Mouse (Mus musculus) forelimb bud, embryonic 11.5 days (tissue): ENCODE results near the gene Atl1.
A peak's percentile ranks its signal among the peaks of the same experiment; 100 is the strongest.

ENCODE experiments used
- DNase-seq: peaks from one replicate; pipeline ENCODE4 v3.0.0-alpha.2; 2012; ENCODE audit warnings: low read depth, low spot score

Gene Atl1

GRCm38 (mm10) chr12:69941655-69942329 lies 49.4 kb downstream of the Atl1 start:
- no peak for DNase-seq

- DNase-seq: no peak
These were observed 53.4 kb downstream of the Atl1 start for GRCm38 (mm10) chr12:69945861-69946260.

DNA sequence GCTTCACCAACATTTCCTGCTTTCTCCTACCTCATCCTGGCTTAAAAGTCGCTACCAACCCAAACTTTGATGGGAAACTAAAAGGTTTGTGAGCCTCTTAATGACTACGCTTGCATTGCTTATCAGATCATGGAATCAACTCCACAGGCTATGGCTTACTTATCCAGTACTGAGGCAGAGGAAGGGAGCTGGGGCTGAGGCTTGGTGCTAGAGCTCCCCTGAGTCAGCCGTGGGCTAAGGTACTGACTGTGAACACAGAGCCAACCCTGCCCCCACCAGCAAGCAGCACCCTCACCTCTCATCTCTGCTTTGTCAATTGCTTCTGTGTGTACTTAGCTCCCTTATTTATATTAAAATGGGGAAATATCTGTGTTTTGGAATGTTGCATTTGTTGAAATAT lies 55.1 kb downstream of the Atl1 start:
- DNase-seq: no peak

DNA sequence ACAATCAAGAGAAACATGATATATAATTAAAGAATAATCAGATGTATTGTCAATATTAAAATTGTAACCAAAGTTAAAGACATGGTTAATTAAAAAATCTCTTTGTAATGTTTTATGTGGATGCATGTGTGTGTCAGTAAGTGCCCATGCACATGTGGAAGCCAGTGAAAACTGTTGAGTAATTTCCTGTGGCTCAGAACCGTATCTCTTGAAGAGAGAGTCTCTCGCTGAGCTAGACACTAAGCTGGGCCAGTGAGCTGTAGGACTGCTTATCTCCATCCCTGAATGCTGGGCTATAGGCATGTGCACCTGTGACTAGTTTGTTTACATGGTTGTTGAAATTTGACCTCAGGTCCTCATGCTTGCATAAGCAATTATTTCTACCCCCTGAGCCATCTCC lies 65.0 kb downstream of the Atl1 start:
- no peak for DNase-seq

DNA sequence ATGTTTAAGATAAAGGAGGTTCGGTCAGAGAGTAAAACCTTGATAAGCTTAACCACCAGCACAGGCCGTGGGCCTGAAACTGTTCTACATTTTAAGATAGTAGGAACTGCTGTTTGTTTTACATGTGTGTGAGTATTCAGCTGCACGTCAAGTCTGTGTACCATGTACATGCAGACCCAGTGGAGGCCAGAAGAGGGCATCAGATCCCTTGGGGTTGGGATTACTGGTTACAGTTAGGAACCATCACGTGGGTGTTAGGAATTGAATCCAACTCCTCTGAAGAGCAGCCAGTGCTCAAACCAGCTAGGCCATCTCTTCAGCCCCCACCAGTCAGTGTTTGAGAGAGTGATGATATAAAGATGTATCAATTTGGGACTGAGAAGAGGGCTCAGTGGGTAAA lies 70.1 kb downstream of the Atl1 start:
- no peak for DNase-seq

GRCm38 (mm10) chr12:69963141-69963540 lies 70.7 kb downstream of the Atl1 start:
- DNase-seq: no peak

DNA sequence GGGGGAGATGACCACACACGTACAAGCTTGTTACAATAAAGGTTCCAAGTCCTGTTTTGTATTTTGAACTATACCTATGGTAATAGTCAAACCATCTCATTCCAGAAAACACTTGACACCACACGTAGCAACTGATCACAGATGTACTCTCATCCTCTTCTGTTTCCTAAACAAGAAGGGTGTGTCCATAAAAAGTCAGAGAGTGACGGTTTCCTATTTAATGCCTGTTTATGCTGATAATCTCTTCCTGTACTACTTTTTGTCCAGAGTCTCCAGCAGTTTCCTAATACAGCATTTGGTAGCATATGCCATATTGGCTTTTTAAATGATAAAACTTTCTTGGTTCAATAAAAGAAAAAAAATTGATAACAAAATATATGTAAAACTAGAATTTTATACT lies 73.2 kb downstream of the Atl1 start:
- no peak for DNase-seq

- DNase-seq: no peak
These were observed 73.7 kb downstream of the Atl1 start for GRCm38 (mm10) chr12:69966071-69966470.

GRCm38 (mm10) chr12:69967112-69967511 lies 74.7 kb downstream of the Atl1 start:
- DNase-seq: no peak

DNA sequence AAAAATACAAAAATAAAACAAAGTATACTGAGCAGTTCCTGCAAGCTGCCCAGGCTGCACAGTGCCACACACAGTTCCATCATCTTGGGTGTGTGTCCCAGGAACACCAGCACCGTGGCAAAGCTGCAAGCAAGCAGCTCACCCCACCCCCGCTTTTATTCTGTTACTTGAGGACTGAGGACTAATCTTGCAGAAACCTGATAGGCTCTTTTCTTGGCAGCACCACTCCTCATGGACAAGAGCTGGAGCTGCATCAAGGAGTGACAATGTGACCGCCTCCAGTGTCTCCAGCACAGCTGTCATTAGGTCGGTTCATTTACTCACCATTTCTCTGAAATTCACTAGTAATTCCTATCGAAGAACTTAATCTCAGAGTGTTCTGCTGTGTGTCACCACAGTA lies 75.7 kb downstream of the Atl1 start:
- no peak for DNase-seq

- DNase-seq: no peak
These were observed 81.3 kb downstream of the Atl1 start for GRCm38 (mm10) chr12:69973666-69974065.

DNA sequence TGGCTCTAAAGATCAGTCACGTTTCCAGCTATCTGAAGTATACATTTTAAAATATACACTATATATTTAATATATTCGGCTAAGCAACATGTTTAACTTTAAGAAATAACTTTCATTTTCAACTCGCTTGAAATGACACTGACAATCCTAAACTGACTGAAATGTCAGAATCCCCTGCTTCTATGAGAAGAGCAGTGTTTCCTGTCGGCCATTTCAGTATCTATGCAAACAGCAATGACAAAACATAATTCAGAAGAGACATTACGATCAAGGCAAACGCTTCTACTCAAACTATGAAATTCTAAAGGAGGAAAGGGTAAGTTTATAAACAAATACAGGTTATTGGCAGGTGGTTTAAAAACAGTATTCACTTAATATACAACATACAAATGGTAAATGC lies 84.3 kb downstream of the Atl1 start:
- no peak for DNase-seq

- no peak for DNase-seq
These were observed 85.1 kb downstream of the Atl1 start for GRCm38 (mm10) chr12:69977376-69977998.

GRCm38 (mm10) chr12:69982874-69983273 lies 90.5 kb downstream of the Atl1 start:
- no peak for DNase-seq

GRCm38 (mm10) chr12:69985546-69985945 lies 93.1 kb downstream of the Atl1 start:
- DNase-seq: no peak

- DNase-seq: peak; percentile 42
These were observed 93.9 kb downstream of the Atl1 start for GRCm38 (mm10) chr12:69986241-69986762.

GRCm38 (mm10) chr12:69986786-69987497 lies 94.5 kb downstream of the Atl1 start, which contains the start of gene Sav1:
Sav1 (minus strand) TSS chr12:69987002.
- DNase-seq: peak; percentile 72

DNA sequence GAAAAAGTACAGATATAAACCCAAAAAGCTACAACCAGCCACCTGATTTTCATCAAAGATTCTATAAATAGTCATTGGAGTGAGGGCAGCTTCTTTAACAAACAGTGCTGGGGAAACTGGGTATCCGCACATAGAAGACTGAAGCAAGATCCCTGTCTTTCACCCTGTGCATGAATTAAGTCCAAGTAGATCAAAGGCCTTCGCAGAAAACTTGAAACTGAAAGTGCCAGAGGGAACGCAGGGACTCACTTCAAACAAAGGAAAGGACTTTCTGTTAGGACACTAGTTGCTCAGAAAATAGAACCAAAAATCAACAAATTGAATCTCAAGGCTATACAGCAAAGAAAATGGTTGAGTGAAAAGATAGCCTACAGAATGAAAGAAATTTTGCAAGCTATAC lies 103.0 kb downstream of the Atl1 start:
- DNase-seq: no peak

DNA sequence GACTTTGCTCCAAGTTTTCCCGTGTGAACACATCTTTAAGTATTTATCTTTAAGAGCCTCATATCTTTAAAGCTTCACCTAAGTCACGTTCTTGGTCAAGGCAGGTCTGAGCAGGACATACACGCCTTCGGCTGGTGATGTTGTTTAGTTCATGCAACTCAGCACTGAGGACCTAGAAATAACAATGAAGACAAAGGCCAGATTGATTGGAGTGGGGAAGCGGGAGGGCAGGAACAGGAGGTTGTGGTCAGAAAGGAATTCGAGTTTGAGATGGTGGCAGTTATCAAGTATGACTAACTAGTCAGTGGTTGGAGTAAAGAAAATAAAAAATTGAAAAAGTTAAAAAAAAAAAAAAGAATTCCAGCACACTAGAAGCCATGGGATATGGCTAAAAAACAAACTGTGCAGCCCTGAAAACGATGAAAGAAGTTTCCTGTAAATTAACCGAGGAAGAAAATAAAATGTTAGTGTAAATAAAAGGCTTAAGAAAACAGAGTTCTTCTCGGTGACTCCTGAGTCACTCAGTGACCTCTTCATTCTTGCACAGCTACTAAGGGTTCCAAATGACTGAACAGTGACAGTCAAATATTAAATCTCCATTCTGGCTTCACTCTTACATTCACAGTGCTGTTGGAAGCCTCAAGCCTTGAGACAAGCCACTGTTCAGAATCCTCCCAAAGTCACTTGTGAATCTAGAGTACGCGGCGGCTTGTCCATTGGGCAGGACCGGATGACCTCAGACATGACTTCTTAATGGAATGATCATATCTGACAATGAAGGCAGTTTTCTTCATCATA lies 106.0 kb downstream of the Atl1 start:
- no peak for DNase-seq

DNA sequence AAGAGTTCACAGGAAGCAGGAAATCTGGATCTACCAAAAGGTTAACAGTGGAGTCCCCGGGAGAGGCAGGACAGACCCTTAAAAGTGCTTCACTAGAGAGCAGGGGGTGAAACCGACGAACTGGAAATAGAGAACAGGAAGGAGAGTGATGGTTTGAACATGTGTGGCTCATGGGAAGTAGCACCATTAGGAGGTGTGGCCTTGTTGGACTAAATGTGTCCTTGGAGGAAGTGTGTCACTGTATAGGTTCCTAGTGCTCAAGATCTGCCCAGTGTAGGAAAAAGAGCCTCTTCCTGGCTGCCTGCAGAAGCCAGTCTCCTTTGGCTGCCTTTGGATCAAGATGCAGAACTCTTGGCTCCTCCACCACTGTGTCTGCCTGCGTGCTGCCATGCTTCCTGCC lies 112.7 kb downstream of the Atl1 start:
- DNase-seq: no peak

DNA sequence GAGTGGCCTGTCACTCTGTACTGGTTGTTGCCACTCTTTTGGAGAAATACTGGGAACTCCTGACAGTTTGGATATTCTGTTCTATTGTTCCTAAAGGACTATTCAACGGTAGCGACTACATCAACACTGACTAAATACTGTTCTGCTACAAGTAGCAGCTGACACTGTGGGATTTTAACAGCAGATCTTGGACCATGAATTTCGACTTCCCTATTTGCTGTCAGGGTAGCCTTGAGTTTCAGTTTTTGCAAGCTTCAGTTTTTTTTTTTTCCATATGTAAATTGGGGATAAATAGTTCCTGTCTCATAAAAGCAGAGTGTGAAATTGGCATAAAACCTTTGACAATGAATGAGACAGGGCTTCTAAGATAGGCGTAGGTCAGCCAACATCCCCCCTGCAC lies 117.9 kb downstream of the Atl1 start:
- no peak for DNase-seq

DNA sequence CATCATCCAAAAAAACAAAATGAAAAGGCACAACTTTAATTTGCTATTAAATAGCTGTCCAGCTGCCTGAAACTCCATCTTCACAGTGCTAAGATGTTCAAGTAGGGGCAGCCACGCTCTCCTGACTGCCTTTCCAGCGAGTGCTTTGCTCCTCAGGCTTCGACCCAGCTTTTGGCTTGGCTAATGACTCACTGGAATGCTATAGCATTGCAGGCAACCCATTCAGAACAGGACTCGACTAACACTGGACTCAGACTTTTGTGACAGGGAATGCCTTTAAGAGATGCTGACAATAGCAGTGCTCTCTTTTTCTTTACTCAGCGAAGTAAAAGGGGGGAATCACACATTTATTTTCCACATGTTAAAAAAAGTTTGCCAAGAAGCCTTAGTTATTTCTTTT lies 119.3 kb downstream of the Atl1 start:
- DNase-seq: no peak
